Mouse (Mus musculus) MEL (cell line): ENCODE measurements around the gene Rdh16f2.
"Not testable (repeated sequence)": the region's sequence is repeated elsewhere in the genome, so short reads cannot be mapped to it uniquely, and the experiment has no call there.

ENCODE experiments used
- CTCF ChIP-seq, 3 experiments: IDR thresholded peaks in 2 of 3; conservative IDR thresholded peaks in 1 of 3; 2 replicates each; pipeline ENCODE4 v1.5.1; 2011 to 2012; ENCODE audit warnings: low read length in 3 of 3, low read depth in 2 of 3, mild to moderate bottlenecking in 2 of 3, improper control_type of control experiment in 1 of 3, inconsistent platforms in 1 of 3, mixed read lengths in 1 of 3, moderate library complexity in 1 of 3; ENCODE audit not compliant: control insufficient read depth in 1 of 3, insufficient read depth in 1 of 3, poor library complexity in 1 of 3, severe bottlenecking in 1 of 3
- E2F4 ChIP-seq: IDR thresholded peaks from 2 replicates; pipeline ENCODE4 v1.6.1; 2011; ENCODE audit warnings: low read depth, low read length, improper control_type of control experiment, borderline replicate concordance
- EP300 ChIP-seq, 2 experiments: IDR thresholded peaks; 2 replicates each; pipeline ENCODE4 v1.6.1; 2011; ENCODE audit warnings: improper control_type of control experiment in 2 of 2, low read length in 2 of 2, low read depth in 1 of 2, mild to moderate bottlenecking in 1 of 2
- MAX ChIP-seq: IDR thresholded peaks from 2 replicates; pipeline ENCODE4 v1.6.1; 2011; ENCODE audit warnings: low read length, improper control_type of control experiment
- MAZ ChIP-seq: IDR thresholded peaks from 2 replicates; pipeline ENCODE4 v1.6.1; 2012; ENCODE audit warnings: low read depth, mild to moderate bottlenecking, inconsistent platforms, low read length, improper control_type of control experiment
- POLR2A ChIP-seq, 2 experiments: IDR thresholded peaks; 2 replicates each; pipeline ENCODE4 v1.6.1; 2011 to 2012; ENCODE audit warnings: low read length in 2 of 2, mild to moderate bottlenecking in 2 of 2, control low read depth in 1 of 2, improper control_type of control experiment in 1 of 2, low read depth in 1 of 2, moderate library complexity in 1 of 2; ENCODE audit not compliant: control insufficient read depth in 1 of 2, insufficient read depth in 1 of 2, poor library complexity in 1 of 2
- POLR2AphosphoS2 ChIP-seq: IDR thresholded peaks from 2 replicates; pipeline ENCODE4 v1.6.1; 2011; ENCODE audit warnings: low read length, improper control_type of control experiment
- RAD21 ChIP-seq: IDR thresholded peaks from 2 replicates; pipeline ENCODE4 v1.6.1; 2011; ENCODE audit warnings: mild to moderate bottlenecking, low read depth, low read length, improper control_type of control experiment
- UBTF ChIP-seq: IDR thresholded peaks from 2 replicates; pipeline ENCODE4 v1.6.1; 2012; ENCODE audit warnings: low read depth, mild to moderate bottlenecking, inconsistent platforms, low read length, improper control_type of control experiment, moderate library complexity, borderline replicate concordance; ENCODE audit not compliant: insufficient read depth
- ZMIZ1 ChIP-seq: IDR thresholded peaks from 2 replicates; pipeline ENCODE4 v1.6.1; 2012; ENCODE audit warnings: low read depth, mild to moderate bottlenecking, inconsistent platforms, low read length, improper control_type of control experiment, moderate library complexity
- ZNF384 ChIP-seq: IDR thresholded peaks from 2 replicates; pipeline ENCODE4 v1.6.1; 2012; ENCODE audit warnings: low read depth, mild to moderate bottlenecking, inconsistent platforms, low read length, improper control_type of control experiment

DNA sequence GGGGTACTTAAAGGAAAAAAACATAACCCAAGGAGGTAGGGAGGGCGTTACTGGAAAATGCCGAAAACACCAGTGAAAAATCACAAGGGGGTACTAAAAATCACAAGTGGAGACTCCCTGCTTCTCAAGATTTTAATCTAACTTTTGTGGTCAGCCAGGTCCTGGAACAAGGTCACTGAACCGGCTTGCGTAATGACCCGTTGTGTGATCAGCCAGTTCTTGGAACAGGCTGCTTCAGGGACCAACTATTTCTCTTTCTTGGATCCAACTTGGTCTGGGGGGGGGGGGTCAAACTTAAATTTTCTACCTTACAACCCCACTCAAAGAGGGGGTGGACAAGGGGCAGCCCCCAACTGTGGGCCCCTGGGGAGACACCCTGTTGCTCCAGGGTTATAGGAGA is 28.5 kb upstream of the Rdh16f2 start:
- TF ChIP-seq POLR2A (IDR thresholded peaks at IDR 0.05; ENCODE audit: control insufficient read depth in 1 of 2, insufficient read depth in 1 of 2, low read depth in 1 of 2, low read length in 2 of 2, poor library complexity in 1 of 2); ZNF384; ZMIZ1; CTCF (IDR thresholded peaks at IDR 0.05 in 2 of 3, conservative IDR thresholded peaks at IDR 0.05 in 1 of 3; ENCODE audit: control insufficient read depth in 1 of 3, insufficient read depth in 1 of 3, low read depth in 2 of 3, low read length in 3 of 3, poor library complexity in 1 of 3, severe bottlenecking in 1 of 3); POLR2AphosphoS2; MAZ; MAX; UBTF; EP300 (IDR thresholded peaks at IDR 0.05; ENCODE audit: low read depth in 1 of 2, low read length in 2 of 2); RAD21; E2F4: not testable (repeated sequence)
